ENCODE assay signal across 9 mouse cellular contexts in genomic region chr4:43018156-43018555, GRCm38 (mm10).
"Had no signal": no experiment of that assay in that cellular context is flagged by ENCODE, and none has a peak within 500 bp of the region (broad histone marks: within the 10 kb centered on the region; RNA-seq: fewer than 3 reads in every experiment).

No protein-coding gene starts in this region.

- DNase-seq: kidney, postnatal 10 days; kidney, postnatal 36 days; layer of hippocampus, postnatal 36 days; liver, embryonic 13.5 days; lung, adult 2 months; retina, postnatal 1 day; right cerebral cortex, postnatal 25 days; spleen, adult 18-20 months; thymus, postnatal 25 days had no signal
